Mouse (Mus musculus) Patski (cell line): ENCODE data around the gene Gpc6. TPM values are rescaled to one million over a fixed set of nuclear protein-coding genes. Genes with fewer than 3 reads are reported as not detected.

Source experiments
- ATAC-seq: fragments of 100-300 bp; one replicate; pipeline ENCODE4 v1.8.0; 2021
- CTCF ChIA-PET: fragments of 350-600 bp; sonication (Branson Sonifier 250); formaldehyde crosslinking; loops from one replicate; lab custom pipeline; 2022; ENCODE audit warnings: inconsistent platforms; lab: Charles Lee
- POLR2A ChIA-PET: fragments of 350-600 bp; sonication (Branson Sonifier 250); formaldehyde crosslinking; loops from one replicate; lab custom pipeline; 2022; ENCODE audit warnings: antibody characterized with exemption, inconsistent platforms; lab: Charles Lee
- DNase-seq: peaks from one replicate; pipeline ENCODE4 v3.0.0-alpha.2; 2011; ENCODE audit warnings: low read depth, low spot score
- H3K27me3 ChIP-seq: fragments of 371-371 bp; one replicate; pipeline ENCODE4 v1.5.1; 2021
- CTCF ChIP-seq: fragments of 100-300 bp; IDR thresholded peaks from one replicate; pipeline ENCODE4 v1.5.1; 2021
- in situ Hi-C: fragments of 300-500 bp; cut with MboI; formaldehyde crosslinking; loops from 3 replicates; pipeline ENCODE4 v1.11.1; 2018; ENCODE audit warnings: low pct_unique_long_range_greater_than_20kb, mixed read lengths
- polyA plus RNA-seq: library from polyadenylated mRNA; unstranded; gene quantifications from one replicate; pipeline ENCODE4 v1.2.3, GENCODE M21; 2021

The Gpc6 gene
- polyA plus RNA-seq, 1 experiment from 2014 or later = 56.6 TPM

DNA sequence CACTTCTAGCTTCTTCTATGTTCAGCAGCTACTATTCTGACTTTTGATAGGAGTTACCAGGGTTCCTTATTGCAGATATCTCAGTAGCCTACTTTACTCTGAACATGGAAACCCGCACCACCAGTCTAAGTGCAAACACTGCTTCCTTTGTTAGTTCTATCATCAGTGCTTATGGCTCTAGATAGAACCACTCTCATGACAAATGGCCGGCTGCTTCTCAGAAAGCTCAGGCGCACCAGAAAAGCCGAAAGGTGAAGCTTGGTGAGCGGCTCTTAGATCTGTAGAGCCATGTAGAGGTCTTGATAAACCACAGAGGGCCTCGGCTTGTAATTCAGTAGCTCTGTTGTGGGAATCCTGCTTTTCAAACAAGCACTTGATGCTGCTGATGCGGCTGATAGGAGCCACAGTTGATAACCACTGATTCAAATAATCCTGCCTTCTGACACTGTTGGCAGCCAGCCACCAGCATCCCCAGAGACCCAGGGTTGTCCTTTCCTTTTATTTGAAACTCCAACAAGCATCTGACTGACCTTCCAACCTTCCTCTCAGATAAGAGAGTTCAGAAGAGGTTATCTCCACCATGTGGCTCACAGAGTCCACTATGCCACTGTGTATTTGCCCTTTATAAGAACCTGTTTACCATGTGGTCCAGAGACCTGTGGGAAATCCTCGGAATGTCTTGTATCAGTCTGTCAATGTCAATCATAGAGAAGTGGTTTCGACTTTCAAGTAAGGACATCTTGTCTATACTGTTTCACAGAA lies 723.3 kb downstream of the Gpc6 start:
- H3K27me3 ChIP-seq = no peaks in the 10 kb centered on the region
- CTCF ChIA-PET = interaction anchor here (1.4 kb wide), 1 partner anchor 16 kb away, joined by 3 read pairs; no protein-coding TSS in a partner anchor
- no peak for DNase-seq
- TF ChIP-seq CTCF = no peak
- POLR2A ChIA-PET = no interaction called here
- in situ Hi-C loops = no loop called here
- ATAC-seq = no peak

DNA sequence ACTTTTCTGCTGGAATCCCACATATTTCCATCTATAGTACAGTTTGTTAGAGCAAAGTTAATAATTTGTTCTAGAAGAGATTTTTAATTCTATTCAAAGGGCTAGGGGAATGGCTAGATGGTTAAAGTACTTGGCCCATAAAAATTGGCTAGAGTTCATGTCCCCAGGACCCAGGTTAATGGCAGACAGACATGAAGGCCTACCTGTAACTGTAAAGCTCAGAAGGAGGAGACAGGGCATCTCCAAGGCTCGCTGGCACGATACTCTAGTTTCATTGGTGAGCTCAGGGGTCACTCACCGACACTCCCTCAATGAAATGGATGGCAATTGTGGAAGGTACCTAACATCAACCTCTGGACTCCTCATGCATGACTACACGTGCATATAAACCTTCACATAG lies 725.0 kb downstream of the Gpc6 start:
- POLR2A ChIA-PET = no interaction called here
- ATAC-seq (no peak), DNase-seq (no peak)
- H3K27me3 ChIP-seq = no peaks in the 10 kb centered on the region
- no peak for TF ChIP-seq CTCF
- CTCF ChIA-PET = no interaction called here
- in situ Hi-C loops = loop anchor here (10.0 to 25.0 kb wide), 2 partner anchors 125 to 713 kb away; partner anchors contain the start of gene Gpc6

DNA sequence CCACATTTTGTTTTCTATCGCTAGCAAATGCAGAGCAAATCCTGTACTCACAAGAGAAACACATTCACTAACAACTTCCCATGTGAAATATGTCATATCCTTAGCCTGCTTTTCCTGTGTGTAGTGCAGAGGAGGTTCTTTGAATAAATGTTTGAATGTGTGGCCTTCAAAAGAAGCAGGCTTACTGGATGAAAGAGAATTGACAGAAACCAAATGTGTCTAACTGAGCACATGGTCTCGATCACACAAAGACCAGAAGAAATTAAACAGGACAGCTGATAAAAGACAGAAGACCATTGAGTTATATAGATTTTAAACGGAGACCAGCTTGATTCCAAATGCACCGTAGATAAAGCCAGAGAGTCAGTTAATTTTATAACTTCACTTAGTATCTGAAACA lies 726.2 kb downstream of the Gpc6 start:
- DNase-seq (no peak), ATAC-seq (no peak)
- CTCF ChIA-PET = interaction anchor here (0.8 kb wide), 1 partner anchor 11 kb away, joined by 3 read pairs; no protein-coding TSS in a partner anchor
- H3K27me3 ChIP-seq = no peaks in the 10 kb centered on the region
- in situ Hi-C loops = loop anchor here (10.0 to 25.0 kb wide), 2 partner anchors 126 to 714 kb away; partner anchors contain the start of gene Gpc6
- TF ChIP-seq CTCF = no peak
- POLR2A ChIA-PET = no interaction called here

GRCm38 (mm10) chr14:117651938-117652337 lies 726.8 kb downstream of the Gpc6 start:
- no peak for TF ChIP-seq CTCF
- no peak for ATAC-seq
- DNase-seq = no peak
- POLR2A ChIA-PET = interaction anchor here (0.5 kb wide), 1 partner anchor 224 kb away, joined by 4 read pairs; no protein-coding TSS in a partner anchor
- H3K27me3 ChIP-seq = no peaks in the 10 kb centered on the region
- CTCF ChIA-PET = no interaction called here
- in situ Hi-C loops = loop anchor here (10.0 to 25.0 kb wide), 2 partner anchors 127 to 715 kb away; partner anchors contain the start of gene Gpc6

- in situ Hi-C loops = loop anchor here (5.0 to 25.0 kb wide), 3 partner anchors 131 to 718 kb away; partner anchors contain the start of gene Gpc6
- TF ChIP-seq CTCF = no peak
- H3K27me3 ChIP-seq = no peaks in the 10 kb centered on the region
- ATAC-seq = no peak
- ChIA-PET CTCF (no interaction called here), POLR2A (no interaction called here)
- no peak for DNase-seq
These were observed 730.3 kb downstream of the Gpc6 start for GRCm38 (mm10) chr14:117655382-117655781.

DNA sequence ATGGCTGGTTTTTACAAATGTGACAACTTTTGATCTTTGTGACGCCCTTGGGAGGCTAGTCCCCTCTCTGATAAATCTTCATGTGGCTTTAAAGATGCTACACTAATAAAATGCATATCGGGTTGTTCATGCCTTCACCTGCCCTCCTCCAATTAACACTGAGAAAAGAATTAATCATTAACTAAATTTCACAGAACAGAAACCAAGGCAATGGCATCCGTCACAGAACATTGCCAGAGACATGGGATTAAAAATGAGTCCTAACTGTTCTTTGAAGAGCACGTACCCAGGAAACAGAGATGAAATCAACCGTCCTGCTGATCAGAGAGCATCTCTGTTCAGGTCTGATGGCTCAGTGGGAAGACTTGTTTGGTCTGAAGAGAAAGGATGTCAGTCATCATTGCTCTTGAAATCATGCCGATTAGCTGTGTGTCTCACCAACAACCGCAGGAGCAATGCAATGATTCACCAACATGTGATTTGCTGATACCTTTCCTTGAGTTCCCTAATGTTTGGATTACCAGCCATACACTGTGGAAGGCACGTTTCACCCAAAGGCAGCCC lies 734.2 kb downstream of the Gpc6 start:
- no peak for TF ChIP-seq CTCF
- DNase-seq (peak; percentile 71), ATAC-seq (peak; percentile 92)
- CTCF ChIA-PET = interaction anchor here (1.4 kb wide), 1 partner anchor 26 kb away, joined by 3 read pairs; no protein-coding TSS in a partner anchor
- in situ Hi-C loops = loop anchor here (5.0 to 25.0 kb wide), 3 partner anchors 134 to 722 kb away; partner anchors contain the start of gene Gpc6
- H3K27me3 ChIP-seq = no peaks in the 10 kb centered on the region
- POLR2A ChIA-PET = no interaction called here

GRCm38 (mm10) chr14:117662261-117662660 lies 737.1 kb downstream of the Gpc6 start:
- in situ Hi-C loops = loop anchor here (25.0 kb wide), 1 partner anchor 725 kb away; the partner anchor contains the start of gene Gpc6
- CTCF ChIA-PET = no interaction called here
- no peak for DNase-seq
- no peaks in the 10 kb centered on the region for H3K27me3 ChIP-seq
- POLR2A ChIA-PET = no interaction called here
- no peak for TF ChIP-seq CTCF
- ATAC-seq = no peak

- no peaks in the 10 kb centered on the region for H3K27me3 ChIP-seq
- ChIA-PET CTCF (interaction anchor here (1.1 kb wide), 1 partner anchor 17 kb away, joined by 3 read pairs; no protein-coding TSS in a partner anchor), POLR2A (no interaction called here)
- DNase-seq = no peak
- no peak for TF ChIP-seq CTCF
- ATAC-seq = no peak
- in situ Hi-C loops = loop anchor here (25.0 kb wide), 1 partner anchor 727 kb away; the partner anchor contains the start of gene Gpc6
These were observed 739.7 kb downstream of the Gpc6 start for GRCm38 (mm10) chr14:117664796-117665195.

GRCm38 (mm10) chr14:117666126-117666525 lies 741.0 kb downstream of the Gpc6 start:
- in situ Hi-C loops = loop anchor here (25.0 kb wide), 1 partner anchor 729 kb away; the partner anchor contains the start of gene Gpc6
- POLR2A ChIA-PET = no interaction called here

GRCm38 (mm10) chr14:117673541-117673940 lies 748.4 kb downstream of the Gpc6 start:
- TF ChIP-seq CTCF = no peak
- POLR2A ChIA-PET = no interaction called here
- no peaks in the 10 kb centered on the region for H3K27me3 ChIP-seq
- no peak for ATAC-seq
- in situ Hi-C loops = loop anchor here (25.0 kb wide), 1 partner anchor 736 kb away; the partner anchor contains the start of gene Gpc6
- CTCF ChIA-PET = no interaction called here
- no peak for DNase-seq

More at GRCm38 (mm10) chr14:117666126-117666525, 741.0 kb downstream of the Gpc6 start:
- TF ChIP-seq CTCF = no peak
- DNase-seq (no peak), ATAC-seq (no peak)
- no peaks in the 10 kb centered on the region for H3K27me3 ChIP-seq
- CTCF ChIA-PET = no interaction called here
